Mouse (Mus musculus) hindbrain, postnatal 0 days (tissue): ENCODE data around the gene Sbsn. TPM values are rescaled to one million over a fixed set of nuclear protein-coding genes. Genes with fewer than 3 reads are reported as not detected.

ENCODE experiments used
- ATAC-seq: fragments of 200-750 bp; cut with Nextera tagmentation; 2 replicates; pipeline ENCODE4 v1.8.0; 2017; ENCODE audit warnings: mild to moderate bottlenecking, moderate TSS enrichment, moderate library complexity
- DNase-seq: peaks from one replicate; pipeline ENCODE4 v3.0.0-alpha.2; 2015; ENCODE audit warnings: low spot score
- H3K27ac ChIP-seq: fragments of 300-500 bp; sonication (generic); 2 replicates; pipeline ENCODE4 v1.5.1; 2014; ENCODE audit warnings: mild to moderate bottlenecking
- H3K27me3 ChIP-seq: fragments of 300-500 bp; sonication (generic); 2 replicates; pipeline ENCODE4 v1.6.1; 2014; ENCODE audit warnings: low read length, mixed read lengths; ENCODE audit not compliant: insufficient read depth
- H3K36me3 ChIP-seq: fragments of 300-500 bp; sonication (generic); 2 replicates; pipeline ENCODE4 v1.6.1; 2014; ENCODE audit warnings: low read length, mixed read lengths; ENCODE audit not compliant: insufficient read depth
- H3K4me1 ChIP-seq: fragments of 300-500 bp; sonication (generic); 2 replicates; pipeline ENCODE4 v1.6.1; 2014; ENCODE audit warnings: antibody characterized with exemption, low read length, mixed read lengths; ENCODE audit not compliant: insufficient read depth
- H3K4me2 ChIP-seq: fragments of 300-500 bp; sonication (generic); 2 replicates; pipeline ENCODE4 v1.6.1; 2014; ENCODE audit warnings: low read depth, mild to moderate bottlenecking, low read length, moderate library complexity, mixed read lengths
- H3K4me3 ChIP-seq: fragments of 300-500 bp; sonication (generic); 2 replicates; pipeline ENCODE4 v1.5.1; 2014; ENCODE audit warnings: low read length
- H3K9ac ChIP-seq: fragments of 300-500 bp; sonication (generic); replicated peaks from 2 replicates; pipeline ENCODE4 v1.6.1; 2014; ENCODE audit warnings: mild to moderate bottlenecking, low read length, moderate library complexity, mixed read lengths
- H3K9me3 ChIP-seq: fragments of 300-500 bp; sonication (generic); 2 replicates; pipeline ENCODE4 v1.6.1; 2016; ENCODE audit warnings: low read length, mixed read lengths
- CTCF ChIP-seq: IDR thresholded peaks from 2 replicates; pipeline ENCODE4 v1.5.1; 2016; ENCODE audit warnings: antibody characterized with exemption, control low read depth, low read depth
- WGBS: fragments of 180-500 bp; shearing (Covaris S2); extraction: QIAGEN DNeasy Blood & Tissue Kit; methylation state at CpG from one replicate; pipeline ENCODE4 v1.1.7; 2014; 5-methylcytosine and 5-hydroxymethylcytosine counted together
- polyA plus RNA-seq: library from polyadenylated mRNA; unstranded; fragments of >200 nt; fragmentation: Nextera tagmentation; extraction: Ambion mirVana; gene quantifications from 2 replicates; pipeline ENCODE4 v1.2.1, GENCODE M21; 2015
- total RNA-seq: library from RNA; depleted of rRNA; stranded (reverse); fragments of >200 nt; gene quantifications from 2 replicates; pipeline ENCODE4 v1.2.3, GENCODE M21; 2014

Gene Sbsn
- total and polyA plus RNA-seq, 2 experiments from 2014 or later, result 0.84 to 2.9 TPM

GRCm38 (mm10) chr7:30777081-30777579 lies 25.9 kb downstream of the Sbsn start:
- 53% methylated on average over 7 of the region's 7 CpGs for WGBS
- H3K4me3 ChIP-seq, result no peak overlapping the region
- H3K36me3 ChIP-seq, result no peaks in the 10 kb centered on the region
- DNase-seq, result no peak
- no peaks in the 10 kb centered on the region for H3K4me1 ChIP-seq
- H3K27ac ChIP-seq, result no peak overlapping the region
- 0 out of 2 replicates have a peak, but pooled peaks have one; percentile 25 for TF ChIP-seq CTCF
- no peak overlapping the region for H3K4me2 ChIP-seq
- no peak overlapping the region for H3K9ac ChIP-seq
- no peak for ATAC-seq
- H3K9me3 ChIP-seq, result no peaks in the 10 kb centered on the region
- no peaks in the 10 kb centered on the region for H3K27me3 ChIP-seq

- H3K4me2 ChIP-seq, result no peak overlapping the region
- H3K9me3 ChIP-seq, result no peaks in the 10 kb centered on the region
- H3K4me3 ChIP-seq, result no peak overlapping the region
- H3K27me3 ChIP-seq, result no peaks in the 10 kb centered on the region
- no peak for TF ChIP-seq CTCF
- H3K4me1 ChIP-seq, result no peaks in the 10 kb centered on the region
- 77% methylated on average over 1 of the region's 1 CpGs for WGBS
- no peak for ATAC-seq
- no peaks in the 10 kb centered on the region for H3K36me3 ChIP-seq
- DNase-seq, result no peak
- no peak overlapping the region for H3K9ac ChIP-seq
- H3K27ac ChIP-seq, result no peak overlapping the region
Measured at GRCm38 (mm10) chr7:30777911-30778310, 26.6 kb downstream of the Sbsn start.

GRCm38 (mm10) chr7:30781792-30782191 lies 30.5 kb downstream of the Sbsn start:
- H3K27ac ChIP-seq, result no peak overlapping the region
- no peak overlapping the region for H3K9ac ChIP-seq
- no peaks in the 10 kb centered on the region for H3K4me1 ChIP-seq
- H3K4me2 ChIP-seq, result no peak overlapping the region
- no peak overlapping the region for H3K4me3 ChIP-seq
- WGBS, result 71% methylated on average over 4 of the region's 4 CpGs
- ATAC-seq (no peak), DNase-seq (no peak)
- peak; percentile 42 for TF ChIP-seq CTCF
- no peaks in the 10 kb centered on the region for H3K9me3 ChIP-seq
- H3K27me3 ChIP-seq, result no peaks in the 10 kb centered on the region
- H3K36me3 ChIP-seq, result no peaks in the 10 kb centered on the region

DNA sequence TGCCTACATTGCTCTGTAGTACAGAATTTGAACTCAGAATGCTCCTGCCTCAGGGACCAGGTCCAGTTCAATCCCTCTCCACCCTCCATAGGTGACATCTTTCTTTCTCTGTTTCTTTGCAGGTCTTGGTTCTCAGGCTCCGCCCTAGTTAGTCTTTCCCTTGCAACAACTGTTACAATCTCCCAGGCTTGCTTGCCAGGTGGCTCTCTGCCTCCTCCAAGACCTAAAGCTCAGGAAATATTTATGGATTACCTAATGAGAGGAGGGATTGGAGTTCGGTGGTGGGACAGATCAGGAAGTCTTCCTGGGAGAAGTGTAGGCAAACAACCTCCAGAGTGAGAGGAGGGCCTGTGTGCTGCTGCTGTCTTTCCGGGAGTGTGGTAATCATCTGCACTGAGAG lies 31.4 kb downstream of the Sbsn start:
- Histone ChIP-seq H3K9me3 (no peaks in the 10 kb centered on the region), H3K4me3 (no peak overlapping the region), H3K27me3 (no peaks in the 10 kb centered on the region), H3K27ac (no peak overlapping the region), H3K9ac (no peak overlapping the region), H3K4me2 (no peak overlapping the region), H3K4me1 (no peaks in the 10 kb centered on the region), H3K36me3 (no peaks in the 10 kb centered on the region)
- 90% methylated on average over 3 of the region's 3 CpGs for WGBS
- ATAC-seq (no peak), DNase-seq (no peak)
- no peak for TF ChIP-seq CTCF

DNA sequence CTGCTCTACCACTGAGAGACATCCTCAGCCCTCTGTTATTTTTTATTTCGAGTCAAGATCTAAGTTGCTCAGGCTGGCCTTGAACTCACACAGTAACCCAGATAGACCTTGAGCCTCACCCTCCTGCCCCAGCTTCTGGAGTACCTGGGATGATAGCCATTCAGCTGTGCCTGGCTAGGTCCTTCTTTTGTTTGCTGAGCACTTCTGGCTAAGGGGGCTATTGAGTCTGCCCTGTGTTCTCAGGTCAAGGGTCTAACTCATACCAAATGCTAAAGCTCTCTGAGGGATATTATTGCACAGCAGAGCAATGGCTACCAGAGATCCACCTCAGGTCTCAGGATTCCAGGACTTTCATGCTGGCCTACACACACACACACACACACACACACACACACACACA lies 33.9 kb downstream of the Sbsn start:
- Histone ChIP-seq H3K9ac (no peak overlapping the region), H3K9me3 (no peaks in the 10 kb centered on the region), H3K27ac (no peak overlapping the region), H3K4me2 (no peak overlapping the region), H3K27me3 (no peaks in the 10 kb centered on the region), H3K4me1 (no peaks in the 10 kb centered on the region), H3K4me3 (no peak overlapping the region), H3K36me3 (no peaks in the 10 kb centered on the region)
- WGBS, result 61% methylated on average over 1 of the region's 1 CpGs
- no peak for TF ChIP-seq CTCF
- ATAC-seq (no peak), DNase-seq (no peak)

DNA sequence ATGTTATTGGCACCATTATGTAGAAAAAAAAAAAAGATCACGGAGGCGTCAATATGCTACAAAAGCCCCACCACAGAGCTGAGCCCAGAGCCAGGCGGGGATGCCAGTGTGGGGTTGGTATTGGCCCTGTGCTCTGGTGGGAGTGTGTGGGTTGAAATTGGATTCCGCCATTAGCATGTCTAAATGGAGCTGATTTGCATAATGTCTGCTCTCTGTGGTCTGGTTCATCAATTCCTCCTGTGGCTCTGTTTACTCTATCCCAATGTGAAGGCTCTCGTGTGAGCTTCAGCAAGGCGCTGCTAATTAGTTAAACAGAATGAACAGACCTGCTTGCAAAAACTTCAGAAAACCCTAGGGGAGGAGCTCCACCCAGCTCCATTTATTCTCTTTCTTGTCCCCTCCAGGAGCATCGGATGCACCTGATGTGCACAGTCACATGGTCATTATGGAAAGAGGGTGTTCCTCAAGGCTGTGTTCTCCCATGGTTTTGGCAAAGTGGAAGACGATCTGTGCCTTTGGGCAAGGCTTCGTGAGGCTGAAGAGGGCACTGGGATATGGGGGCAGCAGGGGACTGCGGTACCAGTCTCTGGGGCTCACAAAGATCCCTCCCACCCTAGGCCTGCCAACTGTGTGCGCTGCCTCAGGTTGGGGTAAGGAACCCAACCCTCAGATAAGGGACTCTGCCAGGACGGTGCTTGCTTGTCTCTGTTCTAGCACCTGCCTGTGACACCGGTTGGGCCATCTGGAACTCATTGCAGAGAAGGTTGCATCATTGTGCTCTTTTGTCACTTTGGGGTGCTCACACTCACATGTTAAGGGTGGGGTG lies 34.7 kb downstream of the Sbsn start:
- Histone ChIP-seq H3K9ac (no peak overlapping the region), H3K27ac (peak overlapping the region; percentile 7; the same call in 1 of the 2 replicates), H3K4me3 (no peak overlapping the region), H3K27me3 (no peaks in the 10 kb centered on the region), H3K4me1 (no peaks in the 10 kb centered on the region), H3K36me3 (no peaks in the 10 kb centered on the region), H3K9me3 (no peaks in the 10 kb centered on the region), H3K4me2 (no peak overlapping the region)
- no peak for TF ChIP-seq CTCF
- peak; percentile 81 for ATAC-seq
- DNase-seq, result peak; percentile 46
- 45% methylated on average over 13 of the region's 13 CpGs for WGBS
